Mouse (Mus musculus) cerebellum, postnatal 36 days (tissue): Measurements from ENCODE around the gene Tbpl1.

Experiments used
- DNase-seq, 2 experiments: peaks; one replicate each; pipeline ENCODE4 v3.0.0; 2021 to 2022; ENCODE audit warnings: mixed read lengths in 2 of 2

The Tbpl1 gene

GRCm38 (mm10) chr10:22731272-22732093 lies at the start of gene Tbpl1:
Gene Tbpl1, minus strand, starts transcription at chr10:22731938.
- peak; percentile 93 to 95 for DNase-seq

DNA sequence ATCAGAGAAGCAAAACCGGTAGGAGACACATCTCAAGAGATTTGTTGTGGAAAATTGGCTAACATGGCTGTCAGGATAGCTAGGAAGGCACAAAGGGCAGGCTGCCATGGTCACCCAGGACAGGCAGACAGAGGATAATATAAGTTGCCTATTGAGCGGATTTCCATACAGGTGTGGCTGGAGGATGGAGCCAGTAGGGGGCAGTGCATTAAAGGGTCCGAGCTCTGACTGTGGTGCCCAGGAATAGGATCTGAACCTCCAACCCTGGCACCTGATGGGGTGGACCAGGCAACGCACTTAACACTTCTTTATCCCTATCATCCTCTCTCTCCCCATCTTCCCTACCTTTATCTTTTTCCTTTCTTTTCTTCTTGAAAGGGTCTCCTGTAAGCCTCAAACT lies 49.7 kb upstream of the Tbpl1 start:
- DNase-seq, result no peak

DNA sequence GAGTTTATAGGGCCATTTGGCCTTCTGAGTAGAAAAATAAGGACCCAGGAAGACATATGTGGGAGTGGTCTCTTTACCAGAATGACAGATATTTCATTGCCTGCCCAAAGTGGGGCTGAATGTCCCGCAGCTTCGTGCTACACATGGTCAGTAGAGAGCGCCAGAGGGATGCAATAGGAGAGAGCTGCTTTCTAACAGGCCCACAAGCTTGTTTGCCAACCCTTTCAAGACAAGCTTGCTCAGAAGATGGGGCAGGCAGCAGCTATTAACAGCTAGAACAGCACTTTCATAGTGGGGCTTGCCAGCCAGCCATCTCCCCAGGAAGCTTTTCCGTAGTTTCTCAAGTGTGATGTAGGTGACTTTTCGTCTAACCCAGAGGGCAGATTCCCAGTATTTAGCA lies 46.2 kb upstream of the Tbpl1 start:
- DNase-seq, result no peak

- peak; percentile 67 to 74 for DNase-seq
These were observed 44.4 kb upstream of the Tbpl1 start for GRCm38 (mm10) chr10:22776007-22776698.

GRCm38 (mm10) chr10:22775456-22775855 lies 43.7 kb upstream of the Tbpl1 start:
- DNase-seq, result no peak

DNA sequence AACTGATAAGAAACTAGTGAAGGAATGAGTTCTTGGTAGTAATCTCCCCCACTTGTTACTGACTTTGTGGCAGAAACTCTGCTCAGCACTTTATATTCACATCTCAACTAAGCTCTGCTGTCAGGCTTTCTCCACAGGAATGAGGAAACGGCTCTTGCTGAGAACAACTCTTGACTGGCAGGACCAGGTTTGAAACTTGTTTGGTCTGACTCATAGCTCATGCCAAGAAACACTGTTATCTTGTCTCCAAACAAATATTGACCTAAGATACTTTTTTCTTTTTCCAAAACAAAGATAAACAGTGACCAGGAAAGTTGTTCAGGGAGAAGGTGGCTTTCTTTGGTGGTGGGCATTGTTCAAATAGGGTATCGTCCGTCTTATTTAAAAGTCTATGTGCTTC lies 42.9 kb upstream of the Tbpl1 start:
- no peak for DNase-seq

GRCm38 (mm10) chr10:22754240-22754639 lies 22.5 kb upstream of the Tbpl1 start:
- DNase-seq, result no peak

DNA sequence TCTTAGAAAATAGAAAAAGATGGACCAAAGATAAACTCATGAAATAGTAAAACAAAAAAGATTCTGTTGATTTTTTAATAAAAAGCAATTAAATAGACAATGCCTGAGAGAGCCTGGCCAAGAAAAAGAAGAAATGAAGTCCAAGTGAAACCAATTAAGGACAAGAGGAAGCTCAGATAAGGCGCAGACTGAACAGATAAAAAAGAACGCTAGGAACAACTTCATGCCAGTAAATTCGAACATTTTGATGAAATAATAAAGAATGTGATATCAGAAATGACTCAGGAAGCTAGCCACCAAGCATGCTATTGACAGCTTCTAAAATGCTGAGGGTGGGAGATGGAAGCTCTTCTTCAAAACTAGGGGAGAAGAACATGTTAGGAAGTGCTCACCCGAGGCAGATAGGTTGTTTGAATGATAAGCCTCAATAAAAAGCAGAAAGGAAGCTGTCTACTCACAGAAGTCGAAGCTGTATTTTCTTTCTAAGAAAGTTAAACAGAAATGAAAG lies 19.5 kb upstream of the Tbpl1 start:
- DNase-seq, result no peak

DNA sequence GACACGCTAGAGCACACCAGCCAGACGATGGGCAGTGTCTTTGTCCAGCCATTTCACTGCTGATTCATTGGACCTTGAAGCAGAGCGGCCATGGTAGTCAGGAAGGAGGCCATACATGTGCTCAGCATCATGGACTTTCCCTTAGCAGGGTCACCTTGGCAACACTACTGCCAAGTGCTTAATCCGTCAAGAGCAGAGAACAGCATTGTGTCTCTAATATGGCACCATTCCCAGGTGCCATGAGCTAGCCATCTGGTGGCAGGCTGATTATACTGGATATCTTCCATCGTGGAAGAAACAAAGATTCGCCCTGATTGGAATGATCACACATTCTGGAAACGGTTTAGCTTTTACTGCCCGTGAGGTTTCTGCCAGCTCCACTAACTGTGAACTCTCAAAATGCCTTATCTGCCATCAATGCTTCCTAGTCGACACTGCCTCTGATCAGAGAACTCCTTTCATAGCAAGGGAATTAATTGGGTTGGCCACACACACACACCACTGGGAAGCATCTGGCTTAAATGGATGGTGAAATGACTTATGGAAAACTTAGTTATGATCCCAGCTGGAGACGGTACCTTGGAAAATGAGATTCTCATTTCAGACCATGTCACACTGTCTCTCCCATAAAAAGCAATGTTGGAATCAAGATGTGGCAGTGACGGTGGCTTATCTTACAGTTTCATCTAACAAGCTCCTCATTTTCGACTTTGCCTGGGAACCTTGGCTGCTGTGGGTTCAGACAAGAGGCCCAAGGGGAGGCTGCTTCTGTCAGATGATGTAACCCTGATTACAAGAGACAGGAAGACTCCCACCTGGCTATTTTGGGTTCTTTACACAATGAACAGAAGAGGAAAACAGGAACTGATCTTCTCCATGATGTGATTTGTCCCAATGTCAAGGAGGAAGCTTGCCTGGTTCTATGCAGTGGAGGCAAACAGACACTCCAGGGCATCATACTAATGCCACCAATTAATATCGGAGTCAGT lies 14.9 kb upstream of the Tbpl1 start:
- peak; percentile 80 to 87 for DNase-seq

- no peak for DNase-seq
These were observed 14.2 kb upstream of the Tbpl1 start for GRCm38 (mm10) chr10:22745922-22746321.

DNA sequence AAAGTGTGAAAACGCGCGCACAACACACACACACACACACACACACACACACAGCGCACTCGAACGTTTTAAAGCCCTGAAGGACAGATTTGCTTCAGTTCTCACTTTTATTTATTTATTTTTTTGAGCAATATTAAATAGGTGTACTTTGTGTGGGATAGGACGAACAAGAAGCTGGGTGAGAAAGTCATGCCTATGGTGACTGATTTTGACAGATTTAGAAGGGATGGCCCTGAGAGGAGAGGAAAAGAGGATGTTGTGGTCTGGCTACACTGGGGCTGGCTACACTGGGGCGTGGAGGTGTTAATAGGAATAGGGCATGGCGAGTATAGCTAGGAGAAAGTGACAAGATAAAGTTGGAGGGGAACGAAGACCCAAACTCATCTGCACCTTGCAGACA lies 443 bp upstream of the Tbpl1 start:
- DNase-seq, result no peak

- peak in 1 of 2 experiments; percentile 64 for DNase-seq
These were observed 806 bp downstream of the Tbpl1 start for GRCm38 (mm10) chr10:22730992-22731271.

DNA sequence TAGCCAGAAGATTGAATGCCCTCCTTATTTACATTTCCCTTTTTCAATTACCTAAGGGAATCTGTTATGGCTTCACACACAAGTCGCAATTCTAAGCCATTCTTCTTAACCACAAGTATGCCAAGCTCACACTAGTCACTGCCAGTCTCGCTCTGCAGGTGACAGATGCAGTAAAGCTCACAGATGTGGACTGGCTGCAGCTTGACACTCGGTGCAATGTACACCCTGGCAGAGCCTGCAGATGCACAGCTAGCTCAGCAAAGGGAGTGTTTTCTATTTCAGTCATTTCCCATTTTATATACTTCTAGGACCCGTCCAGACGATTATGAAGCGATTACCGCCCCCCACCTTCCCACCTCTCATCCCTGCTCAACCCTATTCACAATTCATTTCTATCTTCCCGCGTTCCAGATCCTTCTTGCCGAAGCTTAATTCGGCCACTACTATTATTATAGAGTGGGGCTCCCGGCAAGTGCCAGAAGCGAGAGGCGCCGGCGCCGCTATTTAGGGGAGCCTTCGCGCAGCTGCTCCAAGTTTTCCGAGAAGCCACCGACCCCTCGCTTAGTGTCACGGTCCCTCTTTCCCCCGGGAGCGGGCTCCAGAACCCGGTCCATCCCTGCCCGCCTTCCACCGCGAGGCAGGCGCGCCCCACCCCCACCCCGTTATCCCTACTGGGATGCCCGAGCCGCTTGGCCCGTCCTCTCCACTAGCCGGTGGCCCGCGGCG lies 1.3 kb downstream of the Tbpl1 start:
- DNase-seq, result no peak

DNA sequence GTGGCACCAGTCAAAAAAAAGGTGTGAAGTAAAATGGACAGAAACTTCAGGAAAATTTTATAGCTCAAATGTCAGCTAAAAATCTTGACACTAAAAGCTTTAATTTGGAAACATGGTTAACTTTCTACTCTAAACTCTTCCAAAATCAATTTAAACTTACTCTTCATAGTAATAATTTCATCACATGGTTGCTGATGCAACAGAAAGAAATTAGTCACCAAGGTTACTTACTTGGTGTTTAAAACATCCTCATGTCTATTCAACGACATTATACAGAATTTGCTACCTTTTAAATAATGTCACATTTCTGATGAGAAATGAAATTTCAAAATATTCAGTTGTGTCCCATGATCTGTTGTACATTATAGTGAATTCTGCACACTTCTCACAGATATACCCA lies 3.5 kb downstream of the Tbpl1 start:
- DNase-seq, result no peak

DNA sequence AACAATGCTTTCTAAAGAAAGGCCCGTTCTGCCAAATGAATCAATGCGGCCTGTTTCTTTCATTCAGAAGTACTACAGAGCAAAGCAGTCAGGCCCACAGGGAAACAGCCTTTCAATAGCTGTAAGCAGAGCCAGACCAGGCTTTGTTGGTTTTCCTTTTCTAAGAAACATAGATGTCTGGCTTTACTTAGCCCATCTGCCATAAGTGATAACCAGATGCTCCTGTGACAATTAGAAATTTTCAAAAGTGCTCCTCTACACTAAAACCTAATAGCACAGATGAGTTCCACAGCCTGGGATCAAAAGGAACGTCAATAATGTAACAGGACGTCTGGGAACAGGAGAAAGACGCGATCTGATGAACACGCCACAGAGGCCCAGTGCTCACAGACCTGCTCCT lies 5.4 kb downstream of the Tbpl1 start:
- DNase-seq, result no peak

DNA sequence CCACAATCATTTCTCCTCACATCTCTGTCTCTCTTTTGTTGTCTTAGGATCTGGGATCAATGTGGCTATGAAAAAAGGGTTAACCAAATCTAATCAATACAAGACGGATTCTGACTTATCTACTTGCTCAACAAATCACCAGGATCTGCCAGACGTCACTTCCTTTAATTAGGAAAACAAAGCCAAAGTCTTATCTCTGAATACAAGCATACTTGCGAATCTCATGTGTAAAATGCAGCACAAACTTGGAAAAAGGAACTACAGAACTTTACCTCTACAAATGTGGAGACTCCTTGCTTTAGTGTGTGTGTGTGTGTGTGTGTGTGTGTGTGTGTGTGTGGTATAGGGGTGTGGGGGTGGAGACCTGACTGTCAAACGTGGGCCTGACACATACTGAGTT lies 6.6 kb downstream of the Tbpl1 start:
- no peak for DNase-seq

DNA sequence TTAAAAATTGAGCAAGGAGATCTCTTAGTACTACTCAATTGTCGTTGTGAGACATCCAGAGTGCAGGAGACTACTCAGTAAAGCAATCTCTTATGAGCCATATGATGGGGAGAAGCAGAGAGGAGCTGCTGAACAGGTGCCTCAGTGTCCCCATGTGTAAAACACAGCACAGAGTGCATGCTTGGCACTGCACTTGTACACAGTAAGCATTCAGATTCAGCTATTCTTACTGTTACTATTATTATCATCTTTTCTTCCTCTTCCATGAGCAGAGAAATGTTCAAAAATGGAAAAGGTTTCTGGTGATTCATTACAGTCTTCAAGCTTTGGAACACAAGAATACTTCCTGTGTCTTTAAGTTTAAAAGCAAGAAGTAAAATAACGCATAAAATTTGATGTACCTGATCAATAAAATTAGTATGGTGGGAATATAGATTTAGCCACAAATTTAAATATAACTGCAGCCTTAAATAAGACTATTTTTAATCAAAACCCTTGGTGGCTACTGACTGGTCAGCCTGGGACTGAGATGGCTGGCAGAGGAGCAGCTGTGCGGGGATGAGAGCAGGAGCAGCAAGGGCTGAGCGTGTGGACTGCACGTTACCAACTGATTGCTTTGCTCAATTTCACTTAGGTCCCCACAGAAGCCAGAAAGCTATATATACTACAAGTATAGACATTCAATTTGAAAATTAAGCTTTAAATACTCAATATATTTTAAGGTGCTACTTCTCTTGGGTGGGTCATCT lies 10.8 kb downstream of the Tbpl1 start:
- DNase-seq, result no peak

DNA sequence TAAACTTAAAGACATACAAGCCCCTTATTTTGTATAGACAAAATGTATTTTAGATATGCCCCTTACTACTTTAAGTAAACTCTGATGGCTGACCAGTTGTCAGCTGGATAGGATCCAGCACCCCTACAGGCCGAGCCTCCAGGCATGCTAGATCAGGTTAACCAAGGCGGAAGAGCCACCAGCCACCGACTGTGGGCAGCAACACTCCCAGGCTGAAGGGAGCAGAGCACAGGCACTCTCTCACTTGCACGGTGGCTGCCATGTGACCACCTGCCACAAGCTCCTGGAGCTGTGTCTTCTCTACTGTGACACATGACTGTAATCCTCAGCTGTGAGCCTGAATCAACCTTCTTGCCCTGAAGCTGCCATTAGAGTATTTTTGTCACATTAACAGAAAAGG lies 13.3 kb downstream of the Tbpl1 start:
- peak; percentile 61 to 68 for DNase-seq

GRCm38 (mm10) chr10:22714520-22714919 lies 17.2 kb downstream of the Tbpl1 start:
- DNase-seq, result peak; percentile 61 to 75

DNA sequence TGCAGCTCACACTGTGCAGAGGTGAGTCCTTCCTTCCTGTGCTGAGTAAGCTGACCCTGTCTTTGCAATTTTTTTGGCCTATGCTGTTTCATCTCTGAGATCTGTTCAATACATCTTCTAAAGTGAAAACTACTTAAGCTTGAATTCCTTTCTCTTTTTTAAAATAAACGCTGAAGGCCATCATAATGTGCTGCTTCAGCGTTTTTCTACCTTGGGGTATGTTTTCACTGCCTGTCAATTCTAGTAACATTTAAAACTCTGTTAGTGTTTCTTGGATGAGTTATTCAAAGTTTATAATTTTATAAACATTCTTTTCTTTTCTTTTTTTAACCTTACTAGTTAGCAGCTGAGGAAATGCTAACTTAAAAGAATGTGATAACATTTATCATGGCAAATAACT lies 18.8 kb downstream of the Tbpl1 start:
- no peak for DNase-seq

DNA sequence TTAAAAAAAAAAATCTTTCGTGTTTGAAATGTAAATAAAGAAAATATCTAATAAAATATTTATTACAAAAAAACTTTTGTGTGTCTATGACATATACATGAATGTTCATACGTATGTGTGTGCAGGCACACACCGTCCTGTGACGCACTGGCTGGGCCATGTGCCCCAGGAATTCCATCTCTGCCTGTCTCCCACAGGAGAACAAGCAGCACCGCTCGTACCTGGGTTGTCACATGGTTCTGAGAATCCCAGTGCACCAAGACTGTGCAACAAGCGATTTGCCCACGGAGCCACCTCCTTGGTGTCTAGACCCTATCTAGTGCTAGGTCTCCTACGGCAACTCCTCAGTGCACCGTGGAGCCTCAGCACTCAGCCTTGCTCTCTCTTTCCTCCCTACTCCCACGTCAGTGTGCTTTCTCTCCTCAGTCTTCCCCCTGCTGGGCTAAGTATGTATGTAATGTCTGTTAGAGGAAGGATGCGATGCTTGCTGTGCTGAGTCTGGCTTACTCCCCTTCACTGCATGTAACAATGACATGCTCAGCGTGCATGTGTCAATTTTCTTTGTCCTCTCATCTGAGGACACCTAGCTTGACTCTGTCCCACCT lies 21.5 kb downstream of the Tbpl1 start:
- DNase-seq, result no peak
